Mouse (Mus musculus): ENCODE results near the gene Lta. TPM values are rescaled to one million over a fixed set of nuclear protein-coding genes. Genes with fewer than 3 reads are reported as not detected.

The Lta gene
- polyA plus RNA-seq, 1 experiment from 2014 or later: not detected

DNA sequence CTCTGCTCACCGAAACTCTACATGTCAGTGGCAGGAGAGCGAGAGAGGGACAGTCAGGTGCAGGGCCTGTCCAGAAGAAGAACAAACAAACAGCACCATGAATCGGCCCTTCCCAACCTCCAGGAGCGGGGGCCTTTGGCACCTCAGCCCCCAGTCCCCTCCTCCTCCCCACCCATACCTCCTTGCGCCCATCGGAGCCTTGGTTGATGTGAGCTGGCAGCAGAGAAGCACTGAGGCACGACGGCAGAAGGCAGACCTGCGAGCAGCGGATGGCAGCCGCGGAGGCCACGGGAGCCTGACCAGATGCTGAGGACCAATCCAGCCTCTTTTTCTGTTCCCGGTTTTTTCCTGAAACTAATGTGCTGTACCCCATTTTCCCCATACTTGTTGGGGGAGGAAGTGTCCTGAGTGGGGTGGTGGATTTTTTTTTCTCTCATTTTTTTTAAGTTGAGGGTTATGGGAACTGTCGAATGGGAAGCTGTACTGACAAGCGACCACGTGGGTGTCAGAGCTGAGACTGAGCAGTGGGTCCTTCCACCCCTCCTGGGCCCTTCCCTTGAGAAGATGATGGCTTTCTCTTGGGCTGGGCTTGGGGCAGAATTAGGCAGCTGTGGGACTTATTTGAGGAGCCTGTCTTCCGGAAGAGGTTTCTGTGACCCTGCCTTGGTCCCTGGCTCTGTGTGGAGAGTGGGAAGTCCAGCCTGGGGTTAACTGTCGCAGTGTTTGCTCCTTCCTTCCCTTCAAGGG, 44.5 kb upstream of the Lta start:
- Histone ChIP-seq H3K4me3 (ENCODE audit: low read depth, low read length) (no peak overlapping the region), H3K4me1 (ENCODE audit: control insufficient read depth, low read depth, low read length) (peaks cover 13% of the 10 kb centered on the region), H3K36me3 (ENCODE audit: control insufficient read depth, insufficient read depth) (peaks cover 94% of the 10 kb centered on the region), H3K4me2 (ENCODE audit: low read depth, low read length) (no peak overlapping the region), H3K9ac (ENCODE audit: low read depth, low read length) (no peak overlapping the region), H3K27me3 (ENCODE audit: control insufficient read depth, insufficient read depth, low read depth, low read length) (no peaks in the 10 kb centered on the region), H3K27ac (ENCODE audit: low read length) (no peak overlapping the region), H3K9me3 (replicated peaks; ENCODE audit: control insufficient read depth, low read length) (no peaks in the 10 kb centered on the region)
- ATAC-seq (ENCODE audit: low read depth): no peak
- 82% methylated on average over 19 of the region's 19 CpGs for WGBS (ENCODE audit: insufficient replicate concordance)

- no peak overlapping the region for H3K9ac ChIP-seq (ENCODE audit: low read depth, low read length)
- H3K27ac ChIP-seq (ENCODE audit: low read length): no peak overlapping the region
- WGBS (ENCODE audit: insufficient replicate concordance): 88% methylated on average over 14 of the region's 14 CpGs
- H3K27me3 ChIP-seq (ENCODE audit: control insufficient read depth, insufficient read depth, low read depth, low read length): no peaks in the 10 kb centered on the region
- H3K9me3 ChIP-seq (replicated peaks; ENCODE audit: control insufficient read depth, low read length): no peaks in the 10 kb centered on the region
- no peak for ATAC-seq (ENCODE audit: low read depth)
- no peak overlapping the region for H3K4me2 ChIP-seq (ENCODE audit: low read depth, low read length)
- H3K4me1 ChIP-seq (ENCODE audit: control insufficient read depth, low read depth, low read length): peaks cover 19% of the 10 kb centered on the region
- H3K4me3 ChIP-seq (ENCODE audit: low read depth, low read length): no peak overlapping the region
- peaks cover 98% of the 10 kb centered on the region for H3K36me3 ChIP-seq (ENCODE audit: control insufficient read depth, insufficient read depth)
These were observed 43.8 kb upstream of the Lta start for GRCm38 (mm10) chr17:35248986-35249385.

DNA sequence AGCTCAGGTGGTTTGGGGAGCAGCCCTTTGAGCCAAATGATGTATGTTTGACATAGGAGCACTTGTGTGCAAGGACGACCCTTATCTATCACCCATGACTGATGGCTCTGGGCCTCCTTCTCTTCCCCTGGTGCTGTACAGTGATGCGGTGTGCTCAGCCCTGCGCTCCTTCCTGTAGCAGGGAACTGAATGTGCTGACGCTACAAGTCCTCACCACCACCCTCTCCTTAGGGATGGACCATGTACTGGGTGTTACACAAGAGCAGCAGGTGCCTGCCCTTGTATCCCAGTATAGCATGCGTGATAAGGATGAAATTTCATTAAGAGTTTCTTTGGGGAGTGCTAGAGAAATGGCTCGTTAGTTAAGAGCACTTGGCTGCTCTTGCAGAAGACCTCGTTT, 42.0 kb upstream of the Lta start:
- Histone ChIP-seq H3K27ac (ENCODE audit: low read length) (no peak overlapping the region), H3K4me1 (ENCODE audit: control insufficient read depth, low read depth, low read length) (peaks cover 30% of the 10 kb centered on the region), H3K36me3 (ENCODE audit: control insufficient read depth, insufficient read depth) (peaks cover 88% of the 10 kb centered on the region), H3K4me3 (ENCODE audit: low read depth, low read length) (no peak overlapping the region), H3K27me3 (ENCODE audit: control insufficient read depth, insufficient read depth, low read depth, low read length) (no peaks in the 10 kb centered on the region), H3K9me3 (replicated peaks; ENCODE audit: control insufficient read depth, low read length) (no peaks in the 10 kb centered on the region), H3K9ac (ENCODE audit: low read depth, low read length) (no peak overlapping the region), H3K4me2 (ENCODE audit: low read depth, low read length) (no peak overlapping the region)
- no peak for ATAC-seq (ENCODE audit: low read depth)
- WGBS (ENCODE audit: insufficient replicate concordance): 85% methylated on average over 7 of the region's 7 CpGs

DNA sequence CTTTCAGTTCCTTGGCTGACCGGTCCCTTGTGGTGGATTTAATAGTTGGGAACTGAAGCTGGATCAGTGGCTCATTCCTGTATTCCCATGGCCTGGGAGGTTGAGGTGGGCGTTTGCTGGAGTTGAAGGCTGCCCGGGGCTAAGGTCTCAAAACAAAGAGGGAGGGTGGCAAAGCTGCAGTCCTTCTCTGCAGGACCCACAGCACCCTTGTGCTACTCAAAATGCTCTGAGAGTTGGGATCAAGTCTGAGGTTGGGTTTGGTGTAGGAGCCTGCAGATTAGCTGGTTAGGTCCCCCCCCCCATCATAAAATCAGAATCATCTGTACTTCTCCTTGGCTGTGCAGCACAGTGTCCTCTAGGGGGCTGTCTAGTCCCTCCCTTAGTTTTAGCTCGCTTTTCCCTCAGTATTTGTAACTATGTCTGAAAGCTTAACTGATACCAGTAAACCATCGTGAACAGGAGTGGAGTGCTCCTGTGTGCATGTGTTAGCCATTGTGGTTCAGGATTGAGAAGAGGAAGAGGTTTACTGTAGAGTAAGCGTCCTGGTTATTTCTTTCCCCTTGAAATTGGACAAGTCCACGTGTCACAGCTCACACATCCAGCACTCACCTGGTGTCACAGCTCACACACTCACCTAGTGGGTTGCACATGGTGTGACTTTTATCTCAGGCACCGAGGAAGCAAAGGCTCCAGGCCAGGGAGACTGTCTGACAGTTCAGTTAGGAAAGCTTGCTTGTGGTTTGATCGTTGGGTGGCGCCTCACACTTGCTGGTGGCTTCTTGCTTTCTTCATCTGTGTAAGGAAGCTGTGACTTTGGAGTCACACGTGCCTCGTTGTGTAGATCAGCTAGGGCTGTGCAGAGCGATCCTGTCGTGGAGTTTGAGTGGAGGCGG, 40.8 kb upstream of the Lta start:
- no peak overlapping the region for H3K4me2 ChIP-seq (ENCODE audit: low read depth, low read length)
- H3K4me3 ChIP-seq (ENCODE audit: low read depth, low read length): no peak overlapping the region
- no peaks in the 10 kb centered on the region for H3K27me3 ChIP-seq (ENCODE audit: control insufficient read depth, insufficient read depth, low read depth, low read length)
- H3K9ac ChIP-seq (ENCODE audit: low read depth, low read length): no peak overlapping the region
- peaks cover 78% of the 10 kb centered on the region for H3K36me3 ChIP-seq (ENCODE audit: control insufficient read depth, insufficient read depth)
- 64% methylated on average over 15 of the region's 15 CpGs for WGBS (ENCODE audit: insufficient replicate concordance)
- H3K27ac ChIP-seq (ENCODE audit: low read length): no peak overlapping the region
- H3K4me1 ChIP-seq (ENCODE audit: control insufficient read depth, low read depth, low read length): peaks cover 31% of the 10 kb centered on the region
- ATAC-seq (ENCODE audit: low read depth): no peak
- H3K9me3 ChIP-seq (replicated peaks; ENCODE audit: control insufficient read depth, low read length): no peaks in the 10 kb centered on the region

DNA sequence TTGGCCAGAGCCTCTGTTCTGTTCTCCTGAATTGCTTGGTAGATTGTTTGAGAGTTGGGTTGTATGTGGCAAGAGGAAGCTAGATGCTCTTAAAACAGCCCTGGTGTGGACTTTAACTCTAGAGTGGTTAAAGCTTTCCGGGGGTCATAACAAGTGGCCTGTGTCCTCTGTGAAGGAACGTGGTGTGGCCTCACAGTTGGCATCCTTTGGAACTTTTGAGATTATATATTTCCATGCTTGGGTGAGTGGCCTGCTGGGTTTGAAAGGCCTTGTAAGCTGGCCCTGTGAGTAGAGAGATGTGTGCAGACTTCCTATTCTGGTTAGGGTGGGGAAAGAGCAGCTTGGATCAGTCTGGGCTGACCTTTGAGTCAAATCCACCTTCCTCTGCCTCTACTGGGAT, 39.8 kb upstream of the Lta start:
- Histone ChIP-seq H3K4me3 (ENCODE audit: low read depth, low read length) (no peak overlapping the region), H3K9ac (ENCODE audit: low read depth, low read length) (peak overlapping the region; percentile 26; the same call in 1 of the 2 replicates), H3K36me3 (ENCODE audit: control insufficient read depth, insufficient read depth) (peaks cover 68% of the 10 kb centered on the region), H3K9me3 (replicated peaks; ENCODE audit: control insufficient read depth, low read length) (no peaks in the 10 kb centered on the region), H3K27ac (ENCODE audit: low read length) (no peak overlapping the region), H3K4me1 (ENCODE audit: control insufficient read depth, low read depth, low read length) (peaks cover 41% of the 10 kb centered on the region), H3K4me2 (ENCODE audit: low read depth, low read length) (peak overlapping the region; percentile 89; the same call in 1 of the 2 replicates), H3K27me3 (ENCODE audit: control insufficient read depth, insufficient read depth, low read depth, low read length) (no peaks in the 10 kb centered on the region)
- ATAC-seq (ENCODE audit: low read depth): no peak
- WGBS (ENCODE audit: insufficient replicate concordance): 60% methylated on average over 2 of the region's 2 CpGs

- ATAC-seq (ENCODE audit: low read depth): no peak
- peak overlapping the region; percentile 90 for H3K27ac ChIP-seq (ENCODE audit: low read length)
- 7% methylated on average over 16 of the region's 16 CpGs for WGBS (ENCODE audit: insufficient replicate concordance)
- H3K4me2 ChIP-seq (ENCODE audit: low read depth, low read length): peak overlapping the region; percentile 89
- H3K27me3 ChIP-seq (ENCODE audit: control insufficient read depth, insufficient read depth, low read depth, low read length): no peaks in the 10 kb centered on the region
- H3K4me3 ChIP-seq (ENCODE audit: low read depth, low read length): peak overlapping the region; percentile 94
- peak overlapping the region; percentile 94 for H3K9ac ChIP-seq (ENCODE audit: low read depth, low read length)
- H3K4me1 ChIP-seq (ENCODE audit: control insufficient read depth, low read depth, low read length): peaks cover 42% of the 10 kb centered on the region
- no peaks in the 10 kb centered on the region for H3K9me3 ChIP-seq (replicated peaks; ENCODE audit: control insufficient read depth, low read length)
- H3K36me3 ChIP-seq (ENCODE audit: control insufficient read depth, insufficient read depth): peaks cover 49% of the 10 kb centered on the region
These were observed 37.9 kb upstream of the Lta start for GRCm38 (mm10) chr17:35243086-35243485.

DNA sequence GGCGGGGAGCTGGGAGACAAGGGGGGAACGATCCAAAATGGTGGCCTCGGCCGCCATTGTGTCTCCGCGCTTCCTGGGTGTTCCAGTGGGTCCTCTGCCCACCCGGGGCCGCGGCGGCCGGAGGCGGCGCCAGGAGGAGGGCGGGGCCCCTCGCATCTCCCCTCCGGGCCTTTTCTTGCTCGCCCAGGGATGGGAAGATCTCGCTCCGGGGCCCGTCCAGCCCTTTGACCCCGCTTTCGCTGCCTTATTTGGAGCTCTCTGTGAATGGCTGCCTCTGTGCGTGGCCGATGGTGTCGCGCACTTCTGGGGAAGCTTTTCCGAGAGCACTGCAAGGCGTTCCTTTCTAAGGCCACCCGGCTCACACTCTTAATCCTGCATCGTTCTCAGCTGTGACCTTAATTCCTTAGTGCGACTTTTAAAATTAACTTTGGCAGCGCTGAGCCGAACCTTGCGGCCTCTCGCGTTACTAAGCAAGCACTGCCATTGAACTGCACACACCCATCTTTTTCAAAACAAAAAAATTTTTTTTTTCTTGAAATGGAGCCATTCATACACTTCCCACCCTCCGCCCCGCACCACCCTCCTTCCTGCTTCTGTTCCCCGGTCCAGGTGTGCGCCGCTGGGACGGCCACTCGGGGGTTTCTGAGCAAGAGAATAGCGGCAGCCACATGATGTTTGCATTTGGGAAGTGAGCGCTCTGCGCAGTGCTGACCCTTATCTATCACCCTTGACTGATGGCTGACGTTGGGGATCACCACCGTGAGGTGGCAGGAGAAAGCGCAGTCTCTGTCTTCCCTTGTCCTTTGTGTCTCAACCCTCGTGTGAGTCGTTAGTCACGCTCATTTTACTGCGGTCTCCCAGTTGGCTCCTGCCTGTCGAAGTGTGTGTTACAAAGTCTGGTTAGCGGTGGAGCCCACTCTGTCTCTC, 37.1 kb upstream of the Lta start:
- Histone ChIP-seq H3K9me3 (replicated peaks; ENCODE audit: control insufficient read depth, low read length) (no peaks in the 10 kb centered on the region), H3K4me1 (ENCODE audit: control insufficient read depth, low read depth, low read length) (peaks cover 42% of the 10 kb centered on the region), H3K27me3 (ENCODE audit: control insufficient read depth, insufficient read depth, low read depth, low read length) (no peaks in the 10 kb centered on the region), H3K36me3 (ENCODE audit: control insufficient read depth, insufficient read depth) (peaks cover 41% of the 10 kb centered on the region), H3K4me3 (ENCODE audit: low read depth, low read length) (peak overlapping the region; percentile 94), H3K9ac (ENCODE audit: low read depth, low read length) (peak overlapping the region; percentile 94), H3K4me2 (ENCODE audit: low read depth, low read length) (peak overlapping the region; percentile 89), H3K27ac (ENCODE audit: low read length) (peak overlapping the region; percentile 90)
- under 1% methylated on average over 55 of the region's 55 CpGs for WGBS (ENCODE audit: insufficient replicate concordance)
- ATAC-seq (ENCODE audit: low read depth): peak; percentile 47

- WGBS (ENCODE audit: insufficient replicate concordance): under 1% methylated on average over 69 of the region's 69 CpGs
- Histone ChIP-seq H3K4me3 (ENCODE audit: low read depth, low read length) (peak within 1 kb of the TSS; percentile 94), H3K27me3 (ENCODE audit: control insufficient read depth, insufficient read depth, low read depth, low read length) (no peaks in the 10 kb centered on the region), H3K4me1 (ENCODE audit: control insufficient read depth, low read depth, low read length) (peaks cover 44% of the 10 kb centered on the region), H3K4me2 (ENCODE audit: low read depth, low read length) (peak within 1 kb of the TSS; percentile 89), H3K27ac (ENCODE audit: low read length) (peak within 1 kb of the TSS; percentile 90), H3K9ac (ENCODE audit: low read depth, low read length) (peak within 1 kb of the TSS; percentile 94), H3K36me3 (ENCODE audit: control insufficient read depth, insufficient read depth) (peaks cover 33% of the 10 kb centered on the region), H3K9me3 (replicated peaks; ENCODE audit: control insufficient read depth, low read length) (no peaks in the 10 kb centered on the region)
- peak; percentile 84 for ATAC-seq (ENCODE audit: low read depth)
These were observed 36.3 kb upstream of the Lta start, which contains the start of gene Ddx39b for GRCm38 (mm10) chr17:35241305-35242014. Ddx39b (plus strand) TSS chr17:35241746.
